Comparison of ENCODE assay signal across 16 mouse cellular contexts in the genomic region with DNA sequence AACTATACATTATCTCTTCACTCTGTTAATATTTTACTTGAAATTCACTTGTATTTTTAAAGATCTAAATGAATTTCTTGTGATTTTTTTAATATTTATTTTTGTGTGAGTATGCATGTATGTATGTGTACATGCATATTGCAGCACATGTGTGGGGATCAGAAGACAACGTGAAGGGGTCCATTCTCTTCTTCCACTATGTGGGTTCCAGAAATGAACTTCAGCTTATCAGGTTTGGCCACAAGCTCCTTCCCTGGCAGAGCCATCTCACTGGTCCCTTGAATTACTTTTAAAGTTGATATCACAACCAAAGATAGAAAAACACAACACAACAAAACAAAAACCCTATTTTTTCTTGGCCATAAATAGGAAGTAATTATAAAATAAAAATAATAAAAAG. TPM values are rescaled to one million over a fixed set of nuclear protein-coding genes. Genes with fewer than 3 reads are reported as not detected.
"Had no signal": no experiment of that assay in that cellular context is flagged by ENCODE, and none has a peak within 500 bp of the region (broad histone marks: within the 10 kb centered on the region; RNA-seq: fewer than 3 reads in every experiment).

No protein-coding gene starts in this region.

- ATAC-seq: lung, postnatal 0 days; midbrain, embryonic 13.5 days; midbrain, embryonic 15.5 days had no signal

- H3K4me1 ChIP-seq: midbrain, embryonic 13.5 days; midbrain, embryonic 15.5 days; neural tube, embryonic 12.5 days had no signal

- H3K27ac ChIP-seq: lung, embryonic 15.5 days; macrophage; midbrain, embryonic 13.5 days; midbrain, embryonic 15.5 days; neural tube, embryonic 12.5 days had no signal

- H3K36me3 ChIP-seq: lung, embryonic 15.5 days; midbrain, embryonic 13.5 days; midbrain, embryonic 15.5 days; neural tube, embryonic 12.5 days had no signal

- H3K4me2 ChIP-seq: lung, embryonic 15.5 days; midbrain, embryonic 11.5 days; midbrain, embryonic 13.5 days; midbrain, embryonic 15.5 days; neural tube, embryonic 12.5 days had no signal

- H3K27me3 ChIP-seq: lung, embryonic 15.5 days; midbrain, embryonic 13.5 days; midbrain, embryonic 15.5 days; neural tube, embryonic 12.5 days had no signal

- H3K4me3 ChIP-seq: lung, embryonic 15.5 days; midbrain, embryonic 13.5 days; midbrain, embryonic 15.5 days; neural tube, embryonic 12.5 days had no signal

- H3K9me3 ChIP-seq: lung, embryonic 15.5 days; midbrain, embryonic 13.5 days; midbrain, embryonic 15.5 days; neural tube, embryonic 12.5 days had no signal

- H3K9ac ChIP-seq: lung, embryonic 15.5 days; midbrain, embryonic 13.5 days; midbrain, embryonic 15.5 days; neural tube, embryonic 12.5 days had no signal

- DNase-seq: lung, adult 2 months; lung, postnatal 14 days; lung, postnatal 36 days; right cerebral cortex, postnatal 14 days; spleen, adult 18-20 months; thymus, adult 18-20 months; thymus, postnatal 14 days; thymus, postnatal 36 days had no signal

RNA-seq across cellular contexts. Expression of a gene that starts 9.3 kb away (rescaled TPM):
- polyA plus RNA-seq: midbrain, postnatal 0 days had no signal
